Mouse (Mus musculus) C2C12 (cell line): Measurements from ENCODE around the gene Tuba3a.

Experiments used
- CEBPB ChIP-seq: IDR thresholded peaks from one replicate; pipeline ENCODE4 v1.6.1; 2011; ENCODE audit warnings: low read depth, mild to moderate bottlenecking, control low read depth, moderate library complexity
- CTCF ChIP-seq: IDR thresholded peaks from one replicate; pipeline ENCODE4 v1.5.1; 2011; ENCODE audit not compliant: control insufficient read depth, insufficient read depth, insufficient read length
- MAX ChIP-seq: IDR thresholded peaks from one replicate; pipeline ENCODE4 v1.6.1; 2011; ENCODE audit warnings: mild to moderate bottlenecking, control low read depth
- MYOD1 ChIP-seq: IDR thresholded peaks from one replicate; pipeline ENCODE4 v1.6.1; 2011; ENCODE audit warnings: low read depth; ENCODE audit not compliant: control insufficient read depth, insufficient read length
- MYOG ChIP-seq: IDR thresholded peaks from one replicate; pipeline ENCODE4 v1.6.1; 2011; ENCODE audit not compliant: control insufficient read depth, insufficient read length; ENCODE audit errors: extremely low read depth
- USF1 ChIP-seq: IDR thresholded peaks from one replicate; pipeline ENCODE4 v1.6.1; 2011; ENCODE audit warnings: low read depth, mild to moderate bottlenecking, control low read depth, moderate library complexity

GRCm38 (mm10) chr6:125236782-125237181 is 49.1 kb downstream of the Tuba3a start, which contains the start of gene Cd27:
- TF ChIP-seq CTCF = no peak
- TF ChIP-seq MYOD1 = no peak
- no peak for TF ChIP-seq MYOG
- no peak for TF ChIP-seq MAX
- TF ChIP-seq USF1 = no peak
- no peak for TF ChIP-seq CEBPB
